Mouse (Mus musculus): ENCODE data around the gene S100a11. TPM values are rescaled to one million over a fixed set of nuclear protein-coding genes. Genes with fewer than 3 reads are reported as not detected.

S100a11 gene
- polyA plus RNA-seq, 1 experiment from 2014 or later = 218 TPM

GRCm38 (mm10) chr3:93567721-93568120 is 47.4 kb downstream of the S100a11 start:
- no peak for DNase-seq (ENCODE audit: low spot score)
- Histone ChIP-seq H3K27me3 (ENCODE audit: control insufficient read depth, insufficient read depth, low read length) (no peaks in the 10 kb centered on the region), H3K4me1 (replicated peaks; ENCODE audit: control insufficient read depth, insufficient read depth, low read length) (no peaks in the 10 kb centered on the region), H3K4me2 (replicated peaks) (no peak overlapping the region), H3K9me3 (ENCODE audit: control insufficient read depth, low read length) (no peaks in the 10 kb centered on the region), H3K27ac (no peak overlapping the region), H3K4me3 (replicated peaks; ENCODE audit: low read length) (no peak overlapping the region), H3K36me3 (replicated peaks; ENCODE audit: control insufficient read depth, insufficient read depth) (no peaks in the 10 kb centered on the region), H3K9ac (no peak overlapping the region)
- 93% methylated on average over 6 of the region's 6 CpGs for WGBS
- ATAC-seq (ENCODE audit: low FRiP score) = no peak

GRCm38 (mm10) chr3:93568428-93569040 is 48.2 kb downstream of the S100a11 start:
- no peaks in the 10 kb centered on the region for H3K36me3 ChIP-seq (replicated peaks; ENCODE audit: control insufficient read depth, insufficient read depth)
- no peaks in the 10 kb centered on the region for H3K9me3 ChIP-seq (ENCODE audit: control insufficient read depth, low read length)
- H3K9ac ChIP-seq = no peak overlapping the region
- no peak overlapping the region for H3K27ac ChIP-seq
- no peaks in the 10 kb centered on the region for H3K4me1 ChIP-seq (replicated peaks; ENCODE audit: control insufficient read depth, insufficient read depth, low read length)
- WGBS = 74% methylated on average over 7 of the region's 7 CpGs
- no peak overlapping the region for H3K4me3 ChIP-seq (replicated peaks; ENCODE audit: low read length)
- ATAC-seq (ENCODE audit: low FRiP score) (no peak), DNase-seq (ENCODE audit: low spot score) (no peak)
- H3K27me3 ChIP-seq (ENCODE audit: control insufficient read depth, insufficient read depth, low read length) = no peaks in the 10 kb centered on the region
- no peak overlapping the region for H3K4me2 ChIP-seq (replicated peaks)

- no peak for DNase-seq (ENCODE audit: low spot score)
- Histone ChIP-seq H3K4me3 (replicated peaks; ENCODE audit: low read length) (no peak overlapping the region), H3K36me3 (replicated peaks; ENCODE audit: control insufficient read depth, insufficient read depth) (no peaks in the 10 kb centered on the region), H3K27ac (no peak overlapping the region), H3K9ac (no peak overlapping the region), H3K4me2 (replicated peaks) (no peak overlapping the region), H3K4me1 (replicated peaks; ENCODE audit: control insufficient read depth, insufficient read depth, low read length) (no peaks in the 10 kb centered on the region), H3K27me3 (ENCODE audit: control insufficient read depth, insufficient read depth, low read length) (no peaks in the 10 kb centered on the region), H3K9me3 (ENCODE audit: control insufficient read depth, low read length) (no peaks in the 10 kb centered on the region)
- ATAC-seq (ENCODE audit: low FRiP score) = no peak
- WGBS = 71% methylated on average over 2 of the region's 2 CpGs
Measured at GRCm38 (mm10) chr3:93569046-93569445, 48.8 kb downstream of the S100a11 start.

- H3K36me3 ChIP-seq (replicated peaks; ENCODE audit: control insufficient read depth, insufficient read depth) = no peaks in the 10 kb centered on the region
- no peaks in the 10 kb centered on the region for H3K9me3 ChIP-seq (ENCODE audit: control insufficient read depth, low read length)
- no peak overlapping the region for H3K9ac ChIP-seq
- ATAC-seq (ENCODE audit: low FRiP score) (no peak), DNase-seq (ENCODE audit: low spot score) (no peak)
- no peaks in the 10 kb centered on the region for H3K27me3 ChIP-seq (ENCODE audit: control insufficient read depth, insufficient read depth, low read length)
- H3K27ac ChIP-seq = no peak overlapping the region
- WGBS = 72% methylated on average over 5 of the region's 5 CpGs
- no peaks in the 10 kb centered on the region for H3K4me1 ChIP-seq (replicated peaks; ENCODE audit: control insufficient read depth, insufficient read depth, low read length)
- H3K4me2 ChIP-seq (replicated peaks) = no peak overlapping the region
- no peak overlapping the region for H3K4me3 ChIP-seq (replicated peaks; ENCODE audit: low read length)
Measured at GRCm38 (mm10) chr3:93572058-93572791, 51.9 kb downstream of the S100a11 start.

Other genes starting within 250 kb of the S100a11 start
- not detected in 2 replicates for gene Flg, start 247.0 kb upstream of the S100a11 start, polyA plus RNA-seq (2014; fragmentation: Nextera tagmentation; extraction: Ambion mirVana)
- not detected in 2 replicates for gene Hrnr, start 200.7 kb upstream of the S100a11 start, polyA plus RNA-seq (2014; fragmentation: Nextera tagmentation; extraction: Ambion mirVana)
- not detected in 2 replicates for gene Rptn, start 126.8 kb upstream of the S100a11 start, polyA plus RNA-seq (2014; fragmentation: Nextera tagmentation; extraction: Ambion mirVana)
- 1.3 and 1.8 TPM in 2 replicates for gene Tchh, start 78.2 kb upstream of the S100a11 start, polyA plus RNA-seq (2014; fragmentation: Nextera tagmentation; extraction: Ambion mirVana)
- gene Tchhl1, start 51.7 kb upstream of the S100a11 start, polyA plus RNA-seq (2014; fragmentation: Nextera tagmentation; extraction: Ambion mirVana) = not detected in 2 replicates
- 172 and 201 TPM in 2 replicates for gene S100a10, start 34.6 kb downstream of the S100a11 start, polyA plus RNA-seq (2014; fragmentation: Nextera tagmentation; extraction: Ambion mirVana)
- gene Tdpoz2, start 132.2 kb downstream of the S100a11 start, polyA plus RNA-seq (2014; fragmentation: Nextera tagmentation; extraction: Ambion mirVana) = not detected in 2 replicates
- gene Tdpoz1, start 155.8 kb downstream of the S100a11 start, polyA plus RNA-seq (2014; fragmentation: Nextera tagmentation; extraction: Ambion mirVana) = not detected in 2 replicates
- gene Gm37596, start 172.6 kb downstream of the S100a11 start, polyA plus RNA-seq (2014; fragmentation: Nextera tagmentation; extraction: Ambion mirVana) = not detected in 2 replicates